Mouse (Mus musculus) spleen, adult 18-20 months (tissue): ENCODE data around the gene Bag6.

Experiments used
- DNase-seq, 2 experiments: peaks; one replicate each; pipeline ENCODE4 v3.0.0; 2022; ENCODE audit warnings: mixed read lengths in 2 of 2

The Bag6 gene

GRCm38 (mm10) chr17:35134801-35135590 is at the start of gene Bag6:
Gene Bag6 (plus strand): TSS chr17:35135178.
- peak; percentile 88 to 93 for DNase-seq

GRCm38 (mm10) chr17:35085208-35085865 is 49.6 kb upstream of the Bag6 start, which contains the start of gene Ly6g6f:
Gene Ly6g6f (minus strand): TSS chr17:35085610.
- no peak for DNase-seq

DNA sequence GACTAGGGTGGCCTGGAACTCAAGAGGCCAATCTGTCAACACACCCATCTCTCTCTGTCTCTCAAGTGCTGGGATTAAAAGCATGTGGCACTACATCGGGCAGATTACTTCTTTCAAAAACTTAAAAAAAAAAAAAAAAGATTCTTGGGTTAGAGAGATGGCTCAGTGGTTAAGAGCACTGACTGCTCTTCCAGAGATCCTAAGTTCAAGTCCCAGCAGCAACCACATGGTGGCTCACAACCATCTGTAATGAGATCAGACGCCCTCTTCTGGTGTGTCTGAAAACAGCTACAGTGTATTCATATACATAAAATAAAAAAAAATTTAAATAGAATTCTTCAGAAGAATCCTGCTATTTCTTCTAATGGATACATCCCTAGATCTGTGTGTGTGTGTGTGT is 46.8 kb upstream of the Bag6 start:
- no peak for DNase-seq

DNA sequence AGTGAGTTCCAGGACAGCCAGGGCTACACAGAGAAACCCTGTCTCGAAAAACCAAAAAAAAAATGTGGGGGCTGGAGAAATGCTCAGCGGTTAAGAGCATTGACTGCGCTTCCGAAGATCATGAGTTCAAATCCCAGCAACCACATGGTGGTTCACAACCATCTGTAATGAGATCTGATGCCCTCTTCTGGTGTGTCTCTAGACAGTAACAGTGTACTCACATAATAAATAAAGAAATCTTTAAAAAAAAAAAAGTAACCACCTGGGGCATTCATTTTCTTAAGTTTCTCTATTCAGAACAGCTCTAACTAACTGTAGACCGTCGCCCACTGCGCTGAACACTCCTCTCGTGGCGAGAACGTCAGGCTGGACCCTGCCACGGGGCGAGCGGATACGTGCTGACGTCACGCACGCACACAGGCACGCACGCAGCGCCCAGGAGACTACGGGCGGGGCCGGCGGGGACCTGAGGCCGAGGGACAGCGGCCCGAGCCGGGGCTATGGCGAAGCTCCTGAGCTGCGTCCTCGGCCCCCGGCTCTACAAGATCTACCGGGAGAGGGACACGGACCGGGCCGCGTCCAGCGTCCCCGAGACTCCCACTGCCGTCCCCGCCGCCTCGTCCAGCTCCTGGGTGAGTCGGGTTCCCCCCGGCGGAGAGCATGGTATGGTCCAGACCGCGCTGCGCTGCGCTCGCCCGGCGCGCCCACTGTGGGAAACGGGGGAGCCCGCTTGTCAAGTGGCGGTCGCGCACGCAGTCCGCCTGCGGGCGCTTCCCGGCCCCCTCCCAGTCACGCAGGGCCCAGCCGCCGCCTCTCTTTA is 45.9 kb upstream of the Bag6 start, which contains the start of gene Abhd16a:
Abhd16a (plus strand) TSS at position 439 of the 820 bp plus-strand sequence.
- DNase-seq = peak; percentile 88 to 92

DNA sequence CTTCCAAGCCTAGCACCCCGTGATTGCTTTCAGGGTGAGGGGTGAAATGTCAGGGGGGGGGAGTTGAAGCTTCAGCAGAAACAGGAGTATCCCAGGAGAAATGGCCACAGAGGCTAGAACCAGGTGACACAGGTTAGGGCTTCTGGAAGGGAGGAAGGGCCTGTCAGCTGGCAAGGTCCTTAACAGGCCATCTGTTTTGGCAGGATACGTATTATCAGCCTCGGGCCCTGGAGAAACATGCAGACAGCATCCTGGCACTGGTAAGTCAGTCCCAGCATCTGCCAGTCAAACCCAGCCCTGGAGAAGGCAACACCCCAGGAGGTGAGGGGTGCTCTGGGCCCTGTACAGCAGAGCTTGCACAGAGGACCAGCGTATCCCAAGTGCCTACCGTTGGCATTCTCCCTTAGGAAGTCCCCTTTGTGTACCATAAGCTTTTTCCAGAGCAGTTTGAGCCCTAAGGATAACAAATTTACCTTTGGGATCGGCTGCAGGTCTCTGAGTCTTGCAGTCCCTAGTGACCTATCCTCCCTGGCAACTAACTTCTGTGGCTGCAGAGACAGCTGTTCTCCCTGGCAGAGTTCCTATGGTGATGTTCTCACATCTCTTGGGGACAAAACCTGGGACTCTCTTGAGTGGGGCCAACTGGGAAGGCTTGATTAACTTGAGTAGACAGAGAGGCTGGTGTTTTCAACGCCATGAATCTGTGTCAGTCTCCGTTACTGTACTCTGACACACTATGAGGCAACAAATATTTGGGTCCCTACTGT is 44.6 kb upstream of the Bag6 start:
- no peak for DNase-seq

GRCm38 (mm10) chr17:35092403-35093198 is 42.4 kb upstream of the Bag6 start:
- DNase-seq = no peak

DNA sequence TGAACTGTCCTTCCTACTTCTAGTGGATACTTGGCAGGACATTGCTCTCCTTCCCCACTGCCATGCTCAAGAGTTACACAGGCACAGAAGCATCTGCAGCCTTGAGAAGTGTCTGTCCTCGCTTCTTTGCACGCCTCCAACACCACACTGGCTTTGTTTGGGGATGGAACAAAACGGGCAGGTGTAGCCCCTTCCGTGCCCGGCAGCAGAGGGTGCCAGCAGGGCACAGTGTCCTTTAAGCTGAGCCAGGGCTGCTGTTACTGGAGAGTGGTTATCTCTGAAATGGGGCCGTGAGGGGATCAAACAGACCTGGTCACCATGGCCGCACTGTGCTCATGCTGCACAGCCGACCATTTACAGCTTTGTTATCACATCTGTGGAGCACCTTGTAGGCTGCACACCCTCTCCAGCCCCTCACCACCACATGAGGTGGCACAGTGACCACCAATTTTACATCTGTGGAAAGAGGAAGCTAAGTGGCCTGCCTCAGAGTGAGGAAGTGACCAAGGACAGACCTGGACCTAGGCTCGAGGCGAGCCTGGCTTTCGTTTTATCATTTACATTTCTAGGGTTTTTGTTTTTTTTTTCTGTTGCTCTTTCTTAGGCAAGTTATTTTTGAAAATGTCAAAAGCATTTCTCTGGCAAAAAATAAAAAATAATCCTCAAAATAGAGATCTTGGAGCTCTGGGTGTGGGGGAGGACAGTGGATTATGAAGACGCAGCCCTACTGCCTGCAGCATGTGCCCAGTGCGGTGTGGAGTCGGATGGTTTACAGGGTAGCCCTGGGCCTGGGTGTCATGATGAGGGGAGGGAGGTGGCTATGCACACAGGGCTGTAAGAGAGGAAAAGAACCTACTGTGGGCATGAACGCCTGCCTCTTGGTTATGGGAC is 40.3 kb upstream of the Bag6 start:
- DNase-seq = no peak

GRCm38 (mm10) chr17:35096597-35096996 is 38.4 kb upstream of the Bag6 start:
- no peak for DNase-seq

DNA sequence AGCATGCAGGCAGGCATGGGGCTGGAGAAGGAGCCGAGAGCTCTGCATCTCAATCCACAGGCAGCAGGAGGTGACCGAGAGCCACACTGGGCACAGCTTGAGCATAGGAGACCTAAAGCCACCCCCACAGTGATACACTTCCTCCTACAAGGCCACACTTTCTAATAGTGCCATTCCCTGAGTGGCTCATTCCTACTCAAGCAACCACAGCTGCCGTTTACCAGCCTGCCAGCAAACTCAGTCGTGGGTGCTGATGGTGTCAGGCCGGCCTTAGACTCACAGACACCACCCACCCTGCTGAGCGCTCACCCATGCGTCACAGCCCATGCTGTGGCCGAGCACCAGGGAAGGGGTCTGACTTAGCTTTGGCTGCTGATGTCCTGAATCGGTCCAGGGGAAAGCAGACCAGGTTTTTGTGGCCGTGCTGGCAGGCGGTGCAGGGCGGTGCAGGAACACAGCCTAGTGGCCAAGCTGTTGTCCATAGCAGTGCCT is 37.8 kb upstream of the Bag6 start:
- no peak for DNase-seq

DNA sequence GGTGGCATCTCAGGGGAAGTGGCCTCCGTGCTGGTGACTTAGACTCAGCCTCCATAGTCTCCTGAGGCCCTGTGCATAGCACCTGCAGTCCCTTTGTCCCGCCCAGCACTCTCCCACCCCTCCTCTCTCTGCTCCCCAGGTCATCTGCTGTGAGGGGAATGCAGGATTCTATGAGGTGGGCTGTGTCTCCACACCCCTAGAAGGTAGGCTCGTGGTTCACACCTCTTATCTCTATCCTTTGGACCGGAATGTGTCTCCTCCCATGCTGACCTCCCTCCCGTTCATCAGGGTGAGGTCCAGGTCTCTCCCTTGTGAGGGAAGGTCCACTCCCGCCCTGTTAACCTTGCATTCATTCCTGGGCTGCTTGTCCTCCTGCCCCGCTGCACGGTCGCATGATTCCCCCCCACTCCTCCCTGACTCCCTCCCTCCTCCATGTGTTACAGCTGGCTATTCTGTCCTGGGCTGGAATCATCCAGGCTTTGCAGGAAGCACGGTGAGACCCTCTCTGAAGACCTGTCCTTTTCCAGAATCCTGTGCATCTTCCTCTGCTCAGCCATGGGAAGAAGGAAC is 34.7 kb upstream of the Bag6 start:
- no peak for DNase-seq

DNA sequence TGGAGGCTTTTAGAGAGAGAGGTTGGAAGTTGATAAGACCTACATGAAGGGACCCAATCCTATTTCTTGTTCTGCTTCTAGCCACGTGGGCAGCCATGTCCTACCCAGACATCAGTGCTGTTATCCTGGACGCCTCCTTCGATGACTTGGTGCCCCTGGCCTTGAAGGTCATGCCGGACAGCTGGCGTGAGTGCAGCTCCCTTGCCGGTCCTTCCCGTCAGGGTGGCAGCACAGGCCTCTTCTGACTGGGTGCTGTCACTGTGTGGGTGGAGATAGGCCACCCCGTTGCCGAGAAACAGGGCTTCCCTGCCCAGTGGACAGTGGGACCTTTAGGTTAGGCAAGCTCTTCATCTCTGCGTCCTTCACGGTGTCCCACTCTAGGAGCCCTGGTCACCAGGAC is 33.8 kb upstream of the Bag6 start:
- no peak for DNase-seq

- DNase-seq = no peak
Measured at GRCm38 (mm10) chr17:35102299-35102698, 32.7 kb upstream of the Bag6 start.

DNA sequence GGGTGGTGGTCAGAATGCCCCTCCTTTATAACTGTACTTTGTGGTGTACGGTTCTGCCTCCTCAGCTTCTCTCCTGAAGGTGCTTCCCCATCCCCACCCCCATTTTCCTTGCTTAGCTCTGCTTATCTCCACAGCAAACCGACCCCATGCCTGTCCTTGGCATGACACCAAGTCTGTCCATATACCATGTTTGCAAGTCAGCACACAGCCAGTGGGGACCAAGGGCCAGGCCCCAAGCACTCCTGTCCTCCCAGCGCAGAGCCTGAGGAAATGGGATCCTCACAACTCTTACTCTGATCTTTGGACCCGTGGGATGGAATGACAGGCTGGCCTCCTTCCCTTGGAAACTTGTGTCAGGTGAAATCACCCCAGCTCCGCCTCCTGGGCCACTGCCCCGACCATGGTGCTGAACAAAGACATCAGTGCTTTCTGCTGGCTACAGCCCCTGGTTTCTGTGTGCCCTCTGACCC is 31.7 kb upstream of the Bag6 start:
- DNase-seq = no peak

DNA sequence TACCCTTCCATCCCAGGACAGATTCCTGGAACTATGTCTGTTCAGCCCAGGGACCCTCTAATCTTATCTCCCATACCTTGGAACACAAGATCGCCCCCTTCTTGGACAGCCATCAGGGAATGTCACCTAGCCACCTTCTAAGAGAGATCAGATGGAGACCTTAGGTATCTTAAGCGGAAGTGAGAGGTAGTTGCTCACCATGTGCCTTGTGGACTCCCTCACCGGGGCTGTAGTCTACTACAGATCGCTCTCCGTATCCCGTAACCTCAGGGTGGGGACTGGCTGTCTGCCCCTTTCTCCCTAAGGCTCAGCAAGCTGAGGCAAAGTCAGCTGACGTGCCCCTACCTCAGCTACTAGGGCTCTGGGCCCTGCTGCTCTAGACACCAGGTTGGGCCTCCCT is 30.9 kb upstream of the Bag6 start:
- no peak for DNase-seq

- no peak for DNase-seq
Measured at GRCm38 (mm10) chr17:35104754-35105153, 30.2 kb upstream of the Bag6 start.

DNA sequence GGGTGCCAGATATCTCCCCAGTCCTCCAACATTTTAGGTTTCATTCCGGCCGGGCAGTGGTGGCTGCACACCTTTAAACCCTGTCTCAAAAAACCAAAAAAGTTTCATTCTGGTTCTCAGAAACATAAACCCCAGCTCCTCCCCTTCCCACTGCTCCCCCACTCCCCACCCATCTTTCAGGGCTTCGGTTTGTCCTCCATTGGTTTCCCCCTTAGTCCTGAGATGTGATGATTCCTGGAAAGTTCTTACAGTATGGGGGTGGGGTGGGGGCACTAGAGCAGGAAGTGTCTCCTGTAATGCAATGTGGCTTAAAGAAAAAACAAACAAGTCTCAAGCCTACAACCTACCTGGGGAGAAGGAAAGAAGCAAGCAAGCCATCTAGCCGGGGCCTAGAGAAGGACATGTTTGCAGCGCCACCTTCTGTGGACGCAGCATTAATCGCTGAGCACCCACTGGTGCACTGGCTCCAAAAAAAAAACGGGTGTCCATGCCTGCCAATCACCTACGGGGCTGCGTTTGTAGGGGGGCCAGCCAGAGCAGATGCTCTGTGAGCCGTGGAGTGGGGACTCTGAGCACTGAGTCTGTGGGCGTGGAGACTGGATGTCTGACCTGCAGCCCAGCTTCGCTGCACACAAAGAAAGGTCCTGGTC is 29.1 kb upstream of the Bag6 start:
- DNase-seq = no peak

DNA sequence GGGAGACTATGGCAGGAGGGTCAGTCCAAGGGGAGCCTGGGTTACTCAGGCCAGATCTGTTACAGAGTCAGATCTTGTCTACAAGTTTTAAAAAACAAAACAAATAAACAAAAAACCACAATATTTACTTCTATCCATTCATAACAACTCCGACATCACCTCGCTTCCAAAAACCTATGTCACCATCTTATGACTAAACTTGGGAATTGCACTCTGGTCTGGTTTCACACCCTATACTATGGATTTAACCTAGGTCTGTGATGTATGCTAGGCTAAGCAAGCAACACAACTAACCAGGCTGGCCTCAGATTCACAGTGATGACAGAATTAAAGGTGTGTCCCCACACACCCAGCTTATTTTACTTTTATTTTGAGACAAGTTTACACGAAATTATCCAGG is 28.5 kb upstream of the Bag6 start:
- DNase-seq = no peak

DNA sequence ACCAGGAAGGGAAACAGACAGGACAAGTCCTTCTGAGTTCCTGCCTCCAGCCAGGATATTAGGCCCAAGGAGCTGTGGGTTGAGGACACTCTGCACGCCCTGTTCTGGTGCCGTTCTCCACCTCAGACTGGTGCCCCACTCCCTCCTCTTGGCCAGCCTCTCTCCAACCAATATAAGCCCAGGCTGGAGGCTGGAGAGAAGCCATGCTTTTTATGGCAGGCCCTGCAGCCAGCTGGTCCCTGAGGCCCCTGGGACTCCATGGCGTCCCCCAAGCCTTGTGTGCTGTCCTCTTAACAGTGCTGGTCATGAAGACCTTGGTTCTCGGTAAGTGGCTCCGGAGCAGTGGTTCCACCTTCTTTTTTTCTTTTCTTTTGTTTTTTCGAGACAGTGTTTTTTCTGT is 26.9 kb upstream of the Bag6 start, which contains the start of gene Ly6g5c:
Ly6g5c (plus strand) TSS at position 183 of the 400 bp plus-strand sequence.
- no peak for DNase-seq

DNA sequence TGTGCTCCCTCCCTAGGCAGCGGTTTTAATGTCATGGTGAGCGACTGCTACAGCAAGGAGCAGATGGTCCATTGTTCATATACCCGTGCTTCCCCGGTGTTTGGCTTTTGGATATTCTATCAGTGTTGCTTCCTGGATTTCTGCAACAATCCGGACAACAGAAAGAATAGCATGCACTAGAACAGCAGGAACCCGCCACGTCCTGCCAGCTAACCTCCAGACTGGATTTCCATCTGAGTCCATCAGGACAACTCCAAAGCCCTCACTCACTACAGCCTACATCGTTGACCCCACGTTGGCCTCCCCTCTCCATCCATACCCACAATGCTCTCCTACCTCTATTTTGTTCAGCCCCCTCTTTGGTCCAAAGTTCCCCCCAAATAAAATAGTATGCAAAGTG is 23.2 kb upstream of the Bag6 start:
- DNase-seq = no peak
